Mouse (Mus musculus) forebrain, embryonic 10.5 days (tissue): ENCODE measurements around the gene Zfp467. TPM values are rescaled to one million over a fixed set of nuclear protein-coding genes. Genes with fewer than 3 reads are reported as not detected.

Experiments
- DNase-seq: peaks from one replicate; pipeline ENCODE4 v3.0.0-alpha.2; 2017; ENCODE audit warnings: low spot score; ENCODE audit errors: extremely low spot score
- H3K27ac ChIP-seq: fragments of 300-500 bp; sonication (generic); 2 replicates; pipeline ENCODE4 v1.5.1; 2016; ENCODE audit warnings: mild to moderate bottlenecking
- H3K27me3 ChIP-seq: fragments of 300-500 bp; sonication (generic); 2 replicates; pipeline ENCODE4 v1.6.1; 2016; ENCODE audit warnings: mild to moderate bottlenecking; ENCODE audit not compliant: poor library complexity, severe bottlenecking
- H3K36me3 ChIP-seq: fragments of 300-500 bp; sonication (generic); replicated peaks from 2 replicates; pipeline ENCODE4 v1.6.1; 2016; ENCODE audit warnings: mild to moderate bottlenecking, moderate library complexity
- H3K4me1 ChIP-seq: fragments of 300-500 bp; sonication (generic); 2 replicates; pipeline ENCODE4 v1.6.1; 2016
- H3K4me3 ChIP-seq: fragments of 300-500 bp; sonication (generic); 2 replicates; pipeline ENCODE4 v1.5.1; 2016; ENCODE audit warnings: mild to moderate bottlenecking, moderate library complexity
- H3K9me3 ChIP-seq: fragments of 300-500 bp; sonication (generic); 2 replicates; pipeline ENCODE4 v1.6.1; 2016; ENCODE audit warnings: mild to moderate bottlenecking, moderate library complexity
- WGBS: fragments of 180-500 bp; shearing (Covaris S2); methylation state at CpG from one replicate; pipeline ENCODE4 v1.1.7; 2016; 5-methylcytosine and 5-hydroxymethylcytosine counted together
- polyA plus RNA-seq: library from polyadenylated mRNA; unstranded; fragments of >200 nt; fragmentation: Nextera tagmentation; extraction: Ambion mirVana; gene quantifications from 2 replicates; pipeline ENCODE4 v1.2.1, GENCODE M21; 2016

Gene Zfp467
- polyA plus RNA-seq, result 12.9 and 13.1 TPM in 2 replicates

GRCm38 (mm10) chr6:48445181-48446101, at the start of gene Zfp467:
TSS of gene Zfp467 (minus strand) at chr6:48445825.
- Histone ChIP-seq H3K4me3 (peak within 1 kb of the TSS; percentile 63), H3K9me3 (peaks cover 12% of the 10 kb centered on the region; the same call in 1 of the 2 replicates), H3K27me3 (peaks cover 37% of the 10 kb centered on the region), H3K27ac (peak within 1 kb of the TSS; percentile 96), H3K4me1 (peaks cover 55% of the 10 kb centered on the region), H3K36me3 (peaks cover 21% of the 10 kb centered on the region)
- WGBS, result under 1% methylated on average over 65 of the region's 65 CpGs
- DNase-seq, result peak; percentile 41

GRCm38 (mm10) chr6:48493136-48493730, 47.6 kb upstream of the Zfp467 start:
- H3K36me3 ChIP-seq, result no peaks in the 10 kb centered on the region
- H3K27me3 ChIP-seq, result peaks cover 46% of the 10 kb centered on the region
- no peak overlapping the region for H3K27ac ChIP-seq
- no peak overlapping the region for H3K4me3 ChIP-seq
- peak; percentile 20 for DNase-seq
- WGBS, result 5% methylated on average over 8 of the region's 8 CpGs
- H3K4me1 ChIP-seq, result peaks cover 21% of the 10 kb centered on the region
- no peaks in the 10 kb centered on the region for H3K9me3 ChIP-seq

- H3K9me3 ChIP-seq, result no peaks in the 10 kb centered on the region
- peaks cover 64% of the 10 kb centered on the region for H3K27me3 ChIP-seq
- H3K36me3 ChIP-seq, result no peaks in the 10 kb centered on the region
- 76% methylated on average over 9 of the region's 9 CpGs for WGBS
- DNase-seq, result no peak
- no peak overlapping the region for H3K27ac ChIP-seq
- peaks cover 40% of the 10 kb centered on the region for H3K4me1 ChIP-seq
- no peak overlapping the region for H3K4me3 ChIP-seq
Observed at GRCm38 (mm10) chr6:48491361-48491760, 45.7 kb upstream of the Zfp467 start.

- 86% methylated on average over 3 of the region's 3 CpGs for WGBS
- Histone ChIP-seq H3K4me1 (peaks cover 45% of the 10 kb centered on the region), H3K27ac (no peak overlapping the region), H3K4me3 (no peak overlapping the region), H3K9me3 (no peaks in the 10 kb centered on the region), H3K27me3 (peaks cover 77% of the 10 kb centered on the region), H3K36me3 (no peaks in the 10 kb centered on the region)
- no peak for DNase-seq
Observed at GRCm38 (mm10) chr6:48489741-48490140, 44.1 kb upstream of the Zfp467 start.

GRCm38 (mm10) chr6:48487747-48488725, 42.4 kb upstream of the Zfp467 start:
- H3K27ac ChIP-seq, result peak overlapping the region; percentile 82
- H3K4me3 ChIP-seq, result peak overlapping the region; percentile 43
- H3K36me3 ChIP-seq, result no peaks in the 10 kb centered on the region
- H3K27me3 ChIP-seq, result peaks cover 70% of the 10 kb centered on the region
- 20% methylated on average over 16 of the region's 25 CpGs for WGBS
- peak; percentile 24 for DNase-seq
- peaks cover 36% of the 10 kb centered on the region for H3K4me1 ChIP-seq
- H3K9me3 ChIP-seq, result no peaks in the 10 kb centered on the region

- no peak overlapping the region for H3K4me3 ChIP-seq
- DNase-seq, result no peak
- H3K4me1 ChIP-seq, result peaks cover 26% of the 10 kb centered on the region
- no peaks in the 10 kb centered on the region for H3K9me3 ChIP-seq
- peaks cover 24% of the 10 kb centered on the region for H3K27me3 ChIP-seq
- 70% methylated on average over 5 of the region's 5 CpGs for WGBS
- no peak overlapping the region; the same call in 1 of the 2 replicates for H3K27ac ChIP-seq
- H3K36me3 ChIP-seq, result no peaks in the 10 kb centered on the region
Observed at GRCm38 (mm10) chr6:48482501-48482900, 36.9 kb upstream of the Zfp467 start.

GRCm38 (mm10) chr6:48478446-48478845, 32.8 kb upstream of the Zfp467 start:
- H3K4me3 ChIP-seq, result no peak overlapping the region
- H3K27me3 ChIP-seq, result no peaks in the 10 kb centered on the region
- H3K4me1 ChIP-seq, result peaks cover 12% of the 10 kb centered on the region
- no peaks in the 10 kb centered on the region for H3K36me3 ChIP-seq
- no peak for DNase-seq
- no peaks in the 10 kb centered on the region for H3K9me3 ChIP-seq
- WGBS, result 91% methylated on average over 4 of the region's 4 CpGs
- H3K27ac ChIP-seq, result no peak overlapping the region

- H3K36me3 ChIP-seq, result no peaks in the 10 kb centered on the region
- peaks cover 10% of the 10 kb centered on the region for H3K4me1 ChIP-seq
- no peaks in the 10 kb centered on the region for H3K9me3 ChIP-seq
- H3K27ac ChIP-seq, result no peak overlapping the region
- no peak overlapping the region for H3K4me3 ChIP-seq
- H3K27me3 ChIP-seq, result no peaks in the 10 kb centered on the region
- 97% methylated on average over 2 of the region's 2 CpGs for WGBS
- DNase-seq, result no peak
Observed at GRCm38 (mm10) chr6:48470739-48471138, 25.1 kb upstream of the Zfp467 start.

- Histone ChIP-seq H3K36me3 (no peaks in the 10 kb centered on the region), H3K4me3 (no peak overlapping the region), H3K27me3 (no peaks in the 10 kb centered on the region), H3K27ac (no peak overlapping the region), H3K4me1 (peaks cover 27% of the 10 kb centered on the region), H3K9me3 (no peaks in the 10 kb centered on the region)
- WGBS, result 86% methylated on average over 7 of the region's 7 CpGs
- DNase-seq, result no peak
Observed at GRCm38 (mm10) chr6:48467490-48467889, 21.9 kb upstream of the Zfp467 start.

- 31% methylated on average over 6 of the region's 6 CpGs for WGBS
- no peaks in the 10 kb centered on the region for H3K27me3 ChIP-seq
- peaks cover 27% of the 10 kb centered on the region for H3K4me1 ChIP-seq
- no peak for DNase-seq
- H3K36me3 ChIP-seq, result no peaks in the 10 kb centered on the region
- no peaks in the 10 kb centered on the region for H3K9me3 ChIP-seq
- no peak overlapping the region for H3K4me3 ChIP-seq
- H3K27ac ChIP-seq, result peak overlapping the region; percentile 36
Observed at GRCm38 (mm10) chr6:48466715-48467114, 21.1 kb upstream of the Zfp467 start.

- Histone ChIP-seq H3K27me3 (no peaks in the 10 kb centered on the region), H3K27ac (no peak overlapping the region), H3K9me3 (no peaks in the 10 kb centered on the region), H3K4me1 (peaks cover 27% of the 10 kb centered on the region), H3K4me3 (no peak overlapping the region), H3K36me3 (no peaks in the 10 kb centered on the region)
- 96% methylated on average over 13 of the region's 13 CpGs for WGBS
- no peak for DNase-seq
Observed at GRCm38 (mm10) chr6:48464966-48465679, 19.5 kb upstream of the Zfp467 start.

- Histone ChIP-seq H3K27ac (no peak overlapping the region), H3K36me3 (no peaks in the 10 kb centered on the region), H3K9me3 (no peaks in the 10 kb centered on the region), H3K4me1 (no peaks in the 10 kb centered on the region), H3K4me3 (no peak overlapping the region), H3K27me3 (0 out of 2 replicates have a peak, but pooled peaks cover 8% of the 10 kb centered on the region)
- DNase-seq, result no peak
- 73% methylated on average over 3 of the region's 3 CpGs for WGBS
Observed at GRCm38 (mm10) chr6:48452771-48453170, 7.1 kb upstream of the Zfp467 start.
